Mouse (Mus musculus): ENCODE measurements around the gene Serpinb6a.

Serpinb6a gene

GRCm38 (mm10) chr13:33906821-33907220, 95.8 kb downstream of the Serpinb6a start:
- DNase-seq (ENCODE audit: low spot score in 2 of 2): no peak

DNA sequence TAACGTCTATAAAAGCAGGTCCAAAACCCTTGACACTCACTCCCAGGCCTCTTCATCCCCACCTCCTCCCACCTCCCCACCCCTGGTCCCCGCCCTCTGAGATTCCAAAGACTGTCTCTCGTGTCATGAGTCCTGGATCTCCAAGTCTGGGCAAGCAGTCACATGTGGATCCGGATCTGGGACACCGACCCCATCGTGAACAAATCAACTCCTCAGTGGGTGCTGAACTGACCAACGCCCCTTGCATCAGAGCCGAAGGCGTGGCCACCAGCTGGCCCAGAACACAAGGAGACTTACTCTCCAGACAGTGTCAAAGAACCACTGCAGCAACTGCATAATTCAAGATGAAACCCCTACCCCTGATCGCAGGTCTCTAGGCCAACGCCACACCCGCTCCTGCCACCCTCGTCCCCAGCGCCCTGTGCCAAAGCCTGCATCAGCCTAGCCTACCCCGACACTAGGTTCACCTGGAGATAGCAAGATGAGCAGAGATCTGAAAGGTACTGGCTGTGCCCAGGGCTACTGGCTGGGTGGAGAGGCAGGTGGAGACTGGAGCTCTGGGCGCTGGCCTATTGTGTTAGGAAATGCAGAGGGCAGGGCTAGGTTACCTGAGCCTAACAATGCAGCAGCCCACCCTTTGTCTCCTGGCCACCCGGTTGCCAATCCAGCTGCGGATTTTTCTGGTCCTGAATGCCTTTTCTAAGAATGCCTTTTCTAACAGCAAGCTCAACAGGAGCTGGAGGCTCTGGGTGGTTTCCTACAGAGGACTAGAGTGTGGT, 97.2 kb downstream of the Serpinb6a start, which contains the start of gene Serpinb6c:
Gene Serpinb6c (minus strand): TSS at position 533 of the 779 bp plus-strand sequence.
- DNase-seq (ENCODE audit: low spot score in 2 of 2): no peak

- no peak for DNase-seq (ENCODE audit: low spot score in 2 of 2)
Observed at GRCm38 (mm10) chr13:33903290-33903689, 99.3 kb downstream of the Serpinb6a start.

- peak in 1 of 2 experiments; percentile 42 for DNase-seq (ENCODE audit: low spot score in 2 of 2)
Observed at GRCm38 (mm10) chr13:33894207-33894606, 108.4 kb downstream of the Serpinb6a start.

Measured in right cerebral cortex, postnatal 10 days (tissue).